Mouse (Mus musculus) olfactory bulb, adult 2 months (tissue): ENCODE measurements around the gene Otp.

Experiments
- CTCF ChIP-seq: fragments of 200-500 bp; IDR thresholded peaks from 2 replicates; pipeline ENCODE4 v1.5.1; 2012; ENCODE audit warnings: low read depth, mild to moderate bottlenecking, low read length, moderate library complexity; ENCODE audit not compliant: insufficient read depth
- POLR2A ChIP-seq: fragments of 200-500 bp; IDR thresholded peaks from 2 replicates; pipeline ENCODE4 v1.6.1; 2012; ENCODE audit warnings: mild to moderate bottlenecking, low read depth, low read length, moderate library complexity; ENCODE audit not compliant: insufficient read depth

GRCm38 (mm10) chr13:94883163-94883965, 8.0 kb downstream of the Otp start:
- TF ChIP-seq CTCF (no peak), POLR2A (no peak)
